Mouse (Mus musculus): ENCODE data around the gene Lrch3.

The Lrch3 gene

DNA sequence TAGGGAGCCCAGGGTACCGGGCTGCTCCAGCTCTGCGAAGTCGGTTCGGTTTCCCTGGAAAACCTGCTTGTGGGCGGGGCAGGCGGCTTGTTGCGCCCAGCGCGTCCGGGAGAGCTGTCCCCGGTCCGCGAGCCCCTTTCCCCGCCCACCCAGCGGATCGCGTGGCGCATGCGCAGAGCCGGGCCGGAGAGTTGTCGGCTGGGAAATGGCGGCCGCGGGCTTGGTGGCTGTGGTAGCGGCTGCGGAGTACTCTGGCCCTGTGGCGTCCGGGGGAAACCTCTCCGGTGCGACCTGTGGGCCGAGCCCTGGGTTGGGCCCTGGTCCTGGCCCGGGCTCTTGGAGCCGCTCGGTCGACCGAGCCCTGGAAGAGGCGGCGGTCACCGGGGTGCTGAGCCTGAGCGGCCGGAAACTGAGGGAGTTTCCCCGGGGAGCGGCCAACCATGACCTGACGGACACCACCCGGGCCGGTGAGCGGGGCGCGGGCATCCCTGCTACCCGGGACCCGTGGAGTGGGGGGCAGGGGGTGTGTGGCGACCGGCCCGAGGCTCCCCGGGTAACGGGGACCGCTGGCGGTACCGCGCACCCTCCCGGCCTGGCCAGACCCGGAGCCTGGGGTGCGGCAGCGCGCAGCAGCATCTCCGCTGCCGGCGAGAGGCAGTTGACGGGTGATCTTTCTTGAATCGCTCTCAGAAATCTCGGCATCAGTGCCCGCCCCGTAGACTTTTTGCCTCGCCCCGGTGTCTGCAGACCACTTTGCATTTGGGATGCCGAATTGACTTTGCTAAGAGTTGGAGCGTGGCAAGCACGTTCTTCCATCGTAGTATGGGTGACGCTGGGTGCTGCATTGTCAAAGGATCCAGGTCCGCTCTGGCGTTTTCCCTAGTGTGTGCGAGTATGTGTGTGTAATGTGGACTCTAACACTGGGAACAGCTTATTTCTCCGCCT, at the start of gene Lrch3:
TSS of gene Lrch3 (plus strand) at position 164 of the 945 bp plus-strand sequence.
- DNase-seq (ENCODE audit: low read depth): peak; percentile 85

DNA sequence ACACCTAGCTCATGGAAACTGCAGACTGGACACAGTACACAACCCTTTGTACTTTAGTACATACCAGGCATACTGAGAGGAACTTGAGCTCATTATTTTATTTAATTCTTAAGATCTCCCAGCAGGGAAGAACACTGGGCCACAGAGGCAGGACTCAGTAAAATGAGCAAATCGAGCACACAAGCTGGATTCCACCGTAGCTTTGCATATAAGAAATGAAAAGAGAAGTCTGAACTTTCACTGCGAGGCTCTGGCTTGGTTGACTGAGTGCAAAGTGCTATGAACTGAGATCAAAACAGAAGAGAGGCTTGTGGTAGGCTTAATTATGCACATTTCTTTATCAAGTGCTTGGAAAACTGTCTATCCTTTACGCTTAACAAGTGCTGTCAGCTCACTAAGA, 48.5 kb upstream of the Lrch3 start:
- DNase-seq (ENCODE audit: low read depth): no peak

DNA sequence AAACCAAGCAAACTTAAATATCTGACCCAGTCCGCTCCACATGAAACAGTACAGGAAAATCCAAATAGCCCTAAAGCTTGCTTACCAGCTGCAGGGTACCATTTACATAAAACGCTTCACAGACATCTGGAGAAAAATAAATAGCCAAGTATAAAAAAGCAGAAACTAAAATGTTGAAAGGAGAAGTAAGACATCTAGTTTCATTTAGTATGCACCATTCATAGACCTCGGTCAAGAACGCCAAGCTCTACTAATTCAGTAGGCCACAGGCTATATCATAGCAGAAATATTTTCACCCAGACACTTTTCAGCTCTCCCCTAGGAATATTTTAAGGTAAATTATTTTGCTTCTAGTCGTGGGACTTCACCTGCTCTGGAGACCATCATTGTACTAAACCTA, 47.2 kb upstream of the Lrch3 start:
- no peak for DNase-seq (ENCODE audit: low read depth)

DNA sequence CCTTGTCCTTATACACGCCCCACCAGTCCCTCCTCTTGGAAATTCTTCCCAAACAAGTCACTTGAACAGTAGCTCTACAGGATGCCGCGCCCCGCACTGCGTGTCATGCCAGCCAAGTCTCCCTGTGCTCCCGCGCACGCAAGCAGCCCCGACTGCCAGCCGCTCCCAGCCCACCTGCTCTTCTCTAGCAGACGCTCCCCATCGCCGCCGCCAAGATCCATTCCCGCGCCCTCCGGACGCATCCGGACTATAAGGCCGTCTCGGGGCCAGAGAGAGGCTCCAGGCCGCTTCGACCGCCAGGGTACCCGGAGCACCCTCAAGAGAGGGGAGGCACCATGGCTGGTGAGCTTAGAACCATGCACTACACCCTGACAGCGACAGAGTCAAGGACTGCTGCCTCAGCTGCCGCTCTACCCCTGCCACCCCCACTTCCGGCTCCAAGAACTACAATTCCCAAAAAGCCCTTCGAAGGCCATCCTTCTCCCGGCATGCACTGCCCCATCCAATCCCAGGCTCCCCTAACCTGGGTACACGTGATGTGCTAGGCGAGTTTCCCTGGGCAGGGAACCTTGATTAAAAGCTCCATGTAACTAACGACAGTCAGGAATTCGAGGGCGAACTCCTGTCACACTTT, 45.9 kb upstream of the Lrch3 start:
- peak; percentile 93 for DNase-seq (ENCODE audit: low read depth)

DNA sequence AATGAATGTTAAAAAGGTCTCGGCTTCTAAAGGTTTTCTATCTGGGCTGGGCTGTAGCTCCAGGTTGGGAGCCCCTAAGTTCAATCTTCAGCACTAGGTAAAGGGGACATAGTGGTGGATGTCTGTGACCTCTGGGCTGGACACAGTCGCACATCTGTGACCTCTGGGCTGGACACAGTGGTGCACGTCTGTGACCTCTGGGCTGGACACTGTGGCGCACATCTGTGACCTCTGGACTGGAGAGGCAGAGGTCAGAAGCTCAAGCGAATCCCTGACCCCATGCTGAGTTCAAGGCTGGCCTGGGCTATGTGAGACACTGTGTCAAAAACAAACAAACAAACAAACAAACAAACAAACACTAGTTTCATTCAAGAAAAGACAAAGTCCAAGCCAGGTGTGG, 43.7 kb upstream of the Lrch3 start:
- no peak for DNase-seq (ENCODE audit: low read depth)

DNA sequence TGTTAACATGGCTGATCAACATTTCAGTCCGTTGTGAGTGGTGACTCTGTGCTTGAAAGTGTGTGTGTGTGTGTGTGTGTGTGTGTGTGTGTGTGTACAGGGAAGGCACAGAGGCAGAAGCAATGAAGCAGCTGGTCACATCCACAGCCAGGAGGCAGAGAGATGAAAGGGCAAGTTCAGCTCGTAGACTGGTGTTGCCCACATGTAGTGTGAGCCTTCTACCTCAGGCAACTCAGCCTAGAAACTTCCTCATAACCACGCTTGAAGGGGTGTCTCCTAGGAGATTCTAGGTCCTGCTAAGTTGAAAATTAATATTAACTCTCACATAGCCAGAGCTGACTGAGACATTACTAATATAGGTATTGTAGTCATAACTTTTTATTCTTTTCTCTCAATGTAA, 40.5 kb upstream of the Lrch3 start:
- DNase-seq (ENCODE audit: low read depth): no peak

DNA sequence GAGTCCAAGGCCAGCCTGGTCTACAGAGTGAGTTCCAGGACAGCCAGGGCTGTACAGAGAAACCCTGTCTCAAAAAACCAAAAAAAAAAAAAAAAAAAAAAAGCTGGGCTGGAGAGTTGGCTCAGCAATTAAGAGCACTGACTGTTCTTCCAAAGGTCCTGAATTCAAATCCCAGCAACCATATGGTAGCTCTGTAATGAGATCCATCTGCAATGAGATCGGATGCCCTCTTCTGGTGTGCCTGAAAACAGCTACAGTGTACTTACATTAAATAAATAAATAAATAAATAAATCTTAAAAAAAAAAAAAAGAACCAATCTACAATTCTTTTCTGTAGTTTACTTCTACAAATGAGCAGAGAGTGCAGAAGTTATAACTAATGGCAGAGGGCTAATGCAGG, 38.6 kb upstream of the Lrch3 start:
- DNase-seq (ENCODE audit: low read depth): peak; percentile 46

DNA sequence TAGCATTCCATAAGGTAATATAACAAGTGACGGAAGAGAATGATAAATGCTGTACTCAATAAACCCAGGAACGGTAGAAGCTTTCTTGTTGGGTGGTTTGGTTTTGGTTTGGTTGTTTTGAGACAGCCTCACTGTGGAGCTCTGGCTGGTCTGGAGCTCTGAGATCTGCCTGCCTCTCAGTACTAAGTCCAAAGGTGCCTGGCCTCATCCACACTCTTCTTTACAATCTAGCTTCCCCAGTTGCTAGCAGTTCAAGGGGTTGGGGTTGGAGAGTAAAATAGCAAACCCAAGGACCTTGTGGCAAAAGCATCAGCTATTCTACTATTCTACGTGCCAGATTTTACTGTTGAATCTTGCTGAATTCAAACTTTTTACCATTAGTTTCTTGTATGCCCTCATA, 38.1 kb upstream of the Lrch3 start:
- no peak for DNase-seq (ENCODE audit: low read depth)

DNA sequence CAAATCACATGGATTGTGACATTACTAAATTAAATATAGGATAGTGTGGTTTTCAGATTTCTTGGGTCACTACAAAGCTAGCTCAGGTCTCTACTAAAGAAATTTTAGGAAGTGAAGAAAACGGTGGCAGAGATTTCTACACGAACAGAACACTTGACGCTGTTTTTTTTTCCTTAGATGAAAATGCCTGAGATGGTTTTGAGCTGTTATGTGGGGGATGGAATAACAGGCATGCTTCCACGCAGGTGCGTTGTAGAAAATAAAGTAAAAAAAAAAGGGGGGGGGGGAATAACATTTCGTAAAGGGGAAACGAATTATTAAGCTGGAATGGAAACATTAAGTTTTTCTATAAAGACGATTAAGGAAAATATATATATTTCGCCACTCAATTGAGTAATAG, 37.1 kb upstream of the Lrch3 start:
- DNase-seq (ENCODE audit: low read depth): peak; percentile 35

DNA sequence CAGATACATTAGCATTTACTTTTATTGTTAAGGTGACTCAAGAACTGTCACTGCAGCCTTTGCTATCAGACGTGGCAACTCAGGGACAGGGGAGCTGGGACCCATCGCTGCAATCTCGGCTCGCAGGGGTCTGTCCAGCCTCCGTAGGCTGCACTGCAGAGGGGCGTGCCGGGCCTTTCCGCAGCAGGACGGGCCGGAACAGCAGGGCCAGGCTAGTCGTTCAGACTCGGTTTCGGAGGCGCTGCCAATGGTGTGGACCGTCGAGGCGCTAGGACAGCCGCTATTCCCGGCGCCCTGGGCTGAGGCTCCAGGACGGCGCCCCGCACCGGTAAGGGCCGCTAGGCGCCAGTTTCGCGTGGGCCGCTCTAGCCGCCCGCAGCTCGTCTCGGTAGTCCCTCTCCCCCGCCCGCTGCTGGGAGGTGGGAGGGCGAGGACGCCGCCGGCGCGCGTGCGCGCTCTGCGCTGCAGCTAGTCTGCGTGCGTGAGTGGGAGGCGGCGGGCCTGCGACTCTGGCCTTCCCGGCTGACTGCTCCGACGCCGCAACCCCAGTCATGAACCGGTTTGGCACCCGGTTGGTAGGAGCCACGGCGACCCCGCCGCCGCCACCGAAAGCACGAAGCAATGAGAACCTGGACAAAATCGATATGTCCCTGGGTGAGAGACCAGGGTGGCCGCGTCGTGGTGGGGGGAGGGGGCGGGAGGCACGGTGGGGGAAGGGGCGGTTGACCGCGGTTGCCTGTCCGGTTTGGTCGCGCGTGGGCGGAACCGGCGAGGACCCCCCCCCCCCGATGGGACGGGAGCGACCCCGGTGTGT, 36.4 kb upstream of the Lrch3 start, which contains the start of the genes Fyttd1 and Rubcn:
TSS of gene Fyttd1 (plus strand) at position 158 of the 814 bp plus-strand sequence.
TSS of gene Rubcn (minus strand) at position 424 of the 814 bp plus-strand sequence.
- DNase-seq (ENCODE audit: low read depth): peak; percentile 91

DNA sequence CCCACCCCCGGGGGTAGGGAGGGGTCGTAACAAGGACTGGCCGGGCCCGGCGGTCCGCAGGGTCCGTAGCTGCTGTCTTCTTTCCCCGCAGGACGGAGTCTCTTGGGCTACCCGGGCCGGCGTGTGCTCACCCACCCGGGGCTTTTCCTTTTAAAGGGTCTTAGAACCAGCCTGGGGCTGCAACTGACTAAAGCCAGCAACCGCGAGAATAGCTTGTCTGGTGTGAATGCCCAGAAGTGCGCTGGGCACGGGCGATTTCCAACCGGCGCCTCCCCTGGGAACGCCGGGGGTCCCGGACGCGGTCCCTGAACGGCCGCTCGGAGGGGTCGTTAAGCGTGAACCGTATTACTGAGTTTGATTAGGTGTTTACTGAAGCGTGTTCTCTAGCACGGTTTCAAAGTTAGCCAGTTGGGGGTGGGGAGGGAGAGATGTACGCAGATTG, 35.7 kb upstream of the Lrch3 start:
- DNase-seq (ENCODE audit: low read depth): no peak

DNA sequence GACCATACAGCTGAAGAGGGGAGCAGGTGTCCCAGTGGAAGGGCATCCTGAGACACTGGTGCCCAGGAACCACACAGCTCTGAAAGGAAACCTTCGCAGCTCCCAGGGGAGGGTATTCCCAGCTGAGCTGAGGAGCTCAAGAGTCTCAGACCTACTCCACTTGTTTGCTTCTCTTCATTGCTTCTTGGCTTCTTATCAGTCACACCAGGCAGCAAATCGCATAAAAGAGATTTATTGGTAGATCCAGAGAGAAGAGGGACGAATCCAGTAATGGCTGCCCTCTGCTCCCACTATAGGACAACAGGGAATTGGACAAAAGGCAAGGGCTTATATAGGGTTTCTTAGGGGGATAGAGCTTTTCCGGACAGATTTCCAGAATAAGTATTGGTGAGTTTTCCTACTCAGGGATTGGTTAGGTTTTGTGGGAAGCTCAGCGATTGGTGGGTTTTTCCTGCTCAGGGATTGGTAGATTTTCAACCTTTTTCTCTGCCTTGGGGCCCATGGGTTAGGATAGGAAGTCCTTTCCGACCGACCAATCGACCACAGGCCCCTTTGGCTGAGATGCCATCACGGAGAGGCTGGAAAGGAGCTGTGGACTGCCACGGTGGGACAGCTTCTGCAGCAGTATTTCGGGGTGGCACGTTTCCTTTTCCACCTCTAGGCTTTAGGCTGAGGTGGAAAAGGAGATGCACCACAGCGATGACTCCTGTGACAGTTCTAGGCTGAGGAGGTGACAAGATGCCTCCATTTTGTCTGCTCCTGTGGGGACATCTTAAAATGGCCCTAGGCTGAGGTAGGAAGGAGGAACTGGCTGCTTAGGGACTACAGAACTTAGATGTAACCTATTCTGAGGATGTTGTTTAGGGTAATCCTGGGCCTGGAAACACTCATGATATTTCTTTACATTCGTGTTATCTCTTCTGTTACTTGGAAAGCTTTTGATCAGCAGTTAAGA, 34.7 kb upstream of the Lrch3 start:
- DNase-seq (ENCODE audit: low read depth): no peak

DNA sequence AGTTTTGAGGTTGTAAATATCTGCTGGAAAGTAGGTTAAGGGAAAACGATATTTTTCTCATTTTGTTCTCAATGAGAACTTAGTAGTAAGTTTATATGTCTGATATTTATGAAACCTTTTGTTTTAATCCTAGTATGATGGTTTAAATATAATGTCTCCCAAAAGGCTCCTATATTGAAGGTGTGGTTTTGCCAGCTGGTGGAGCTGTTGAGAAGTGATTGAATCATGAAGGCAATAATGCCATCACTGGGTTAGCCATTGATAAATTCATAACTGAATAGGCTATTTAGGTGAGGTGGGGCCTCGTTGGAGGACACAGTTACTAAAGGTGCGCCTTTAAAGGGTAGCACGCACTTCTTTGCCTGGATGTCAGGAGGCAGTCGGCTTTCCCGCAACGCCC, 32.4 kb upstream of the Lrch3 start:
- DNase-seq (ENCODE audit: low read depth): no peak

DNA sequence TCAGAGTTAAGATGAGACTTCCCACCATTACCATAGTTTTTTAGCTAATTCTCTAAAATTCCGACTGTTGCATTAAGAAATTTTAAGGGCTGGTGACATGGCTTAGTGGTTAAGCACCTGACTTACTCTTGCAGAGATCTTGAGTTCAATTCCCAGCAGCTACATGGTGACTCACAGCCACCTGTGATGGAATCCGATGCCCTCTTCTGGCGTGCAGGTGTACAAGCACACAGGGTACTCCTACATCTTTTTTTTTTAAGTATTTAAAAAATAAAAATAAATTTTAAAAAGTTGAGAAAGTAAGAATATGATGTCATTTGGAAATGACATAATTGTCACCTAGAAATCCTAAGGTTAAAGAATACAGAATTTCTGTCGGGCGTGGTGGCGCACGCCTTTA, 25.9 kb upstream of the Lrch3 start:
- peak; percentile 63 for DNase-seq (ENCODE audit: low read depth)

DNA sequence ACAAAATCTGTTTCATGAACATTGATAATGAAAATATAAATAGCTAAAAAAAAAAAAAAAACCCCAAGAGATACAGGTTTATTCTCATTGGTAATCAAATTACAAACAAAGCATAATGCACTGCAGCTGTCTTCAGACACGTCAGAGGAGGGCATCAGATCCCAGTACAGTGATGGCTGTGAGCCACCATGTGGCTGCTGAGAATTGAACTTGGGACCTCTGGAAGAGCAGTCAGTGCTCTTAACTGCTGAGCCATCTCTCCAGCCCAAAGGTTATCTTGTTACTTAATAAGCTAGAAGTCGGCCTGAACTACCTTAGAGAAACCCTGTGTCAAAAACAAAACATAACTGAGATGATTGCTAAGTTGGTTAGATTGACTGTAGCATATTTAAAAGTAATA, 24.0 kb upstream of the Lrch3 start:
- DNase-seq (ENCODE audit: low read depth): no peak

DNA sequence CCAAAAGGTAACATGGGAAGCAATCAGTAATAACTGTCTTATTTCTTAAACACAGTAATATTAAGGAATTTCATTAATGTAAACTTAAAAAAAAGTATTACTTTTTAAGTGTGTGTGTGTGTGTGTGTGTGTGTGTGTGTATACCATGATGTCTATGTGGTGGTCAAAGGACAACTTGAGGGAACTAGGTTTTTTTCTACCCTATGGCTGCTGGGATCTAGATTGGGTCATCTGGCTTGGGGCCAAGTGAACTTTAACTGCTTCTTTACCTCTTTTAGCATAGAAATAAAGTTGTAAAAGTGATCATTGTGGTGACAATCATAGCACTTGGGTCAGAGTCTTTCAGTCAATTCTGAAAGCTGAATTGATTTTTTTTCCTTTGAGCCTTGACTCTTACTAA, 17.8 kb upstream of the Lrch3 start:
- DNase-seq (ENCODE audit: low read depth): no peak

DNA sequence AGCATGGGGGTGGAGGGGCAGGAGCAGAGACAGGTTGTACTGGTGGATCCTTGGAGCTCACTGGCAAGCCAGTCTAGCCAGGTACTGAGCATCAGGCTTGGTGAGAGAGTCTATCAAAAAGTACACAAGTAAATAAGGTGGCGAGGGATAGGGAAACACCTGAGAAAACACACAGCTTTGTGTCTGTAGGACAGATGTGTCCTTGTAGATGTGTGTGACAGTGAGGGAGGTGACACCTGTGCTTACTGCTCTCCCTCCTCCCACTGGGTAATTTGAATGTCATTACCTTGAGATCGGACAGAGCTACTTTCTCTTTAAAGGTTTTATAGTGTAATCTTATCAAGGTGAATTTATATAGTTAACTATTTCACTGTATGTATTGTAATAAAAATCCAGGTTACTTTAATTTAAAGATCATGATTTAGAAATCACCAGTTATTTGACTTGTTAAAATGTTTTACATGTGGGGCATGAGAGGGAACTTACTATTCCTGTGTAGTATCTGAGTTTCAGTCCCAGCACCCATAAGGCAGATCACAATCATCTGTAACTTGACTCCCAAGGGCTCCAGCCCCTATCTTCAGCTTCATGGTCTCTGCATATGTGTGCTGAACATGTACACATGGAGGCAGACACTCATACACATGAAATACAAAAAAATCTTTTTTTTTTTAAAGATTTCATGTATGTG, 12.4 kb upstream of the Lrch3 start:
- DNase-seq (ENCODE audit: low read depth): no peak

DNA sequence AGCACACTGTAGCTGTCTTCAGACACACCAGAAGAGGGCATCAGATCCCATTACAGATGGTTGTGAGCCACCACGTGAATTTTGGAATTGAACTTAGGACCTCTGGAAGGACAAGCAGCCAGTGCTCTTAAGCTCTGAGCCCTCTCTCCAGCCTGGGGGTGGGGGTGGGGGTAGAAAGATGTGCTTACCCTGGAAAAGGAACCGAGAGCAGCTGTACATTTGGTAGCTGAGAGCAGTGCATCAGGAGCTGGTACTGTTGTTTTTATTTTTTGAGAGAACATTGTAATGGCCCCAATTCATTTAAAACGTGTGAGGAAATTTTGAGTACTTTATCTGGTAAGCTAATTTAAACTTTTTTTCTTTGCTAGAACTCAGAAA, 11.9 kb upstream of the Lrch3 start:
- DNase-seq (ENCODE audit: low read depth): no peak

DNA sequence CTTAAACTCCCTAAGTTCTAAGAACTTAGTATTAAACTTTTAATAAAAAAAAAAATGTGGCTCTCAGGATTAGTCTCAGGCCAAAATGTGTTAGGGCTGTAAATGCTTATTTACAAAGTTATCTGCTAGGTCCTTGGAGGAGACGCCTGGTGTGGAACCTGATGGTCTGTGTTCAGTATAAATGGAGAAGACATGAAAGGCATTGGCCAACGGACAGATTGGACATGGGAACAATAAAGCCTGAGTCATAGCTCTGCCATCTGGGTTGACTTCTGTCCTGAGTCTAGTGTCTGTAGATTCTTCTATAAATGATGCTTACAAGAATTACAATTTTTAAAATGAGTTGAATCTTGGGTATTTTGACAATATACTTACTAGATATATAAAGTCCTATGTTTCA, 7.7 kb upstream of the Lrch3 start:
- no peak for DNase-seq (ENCODE audit: low read depth)

DNA sequence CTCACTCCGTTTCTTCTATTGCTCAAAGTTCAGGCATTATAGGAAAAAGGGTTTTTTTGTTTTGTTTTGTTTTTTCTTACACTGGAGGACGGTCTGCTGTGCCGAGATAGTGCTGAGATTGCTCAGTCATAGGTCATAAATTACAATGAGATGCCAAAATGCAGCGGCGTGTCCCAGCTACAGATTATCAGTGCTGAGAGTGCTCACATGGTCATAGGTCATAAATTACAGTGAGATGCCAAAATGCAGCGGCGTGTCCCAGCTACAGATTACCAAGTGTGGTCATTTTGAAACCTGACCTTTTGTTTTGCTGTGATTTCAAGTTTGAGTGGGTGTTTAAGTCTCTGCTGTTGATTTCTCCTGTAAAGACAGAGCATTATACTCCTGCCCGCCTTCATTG, 7.2 kb upstream of the Lrch3 start:
- DNase-seq (ENCODE audit: low read depth): no peak

DNA sequence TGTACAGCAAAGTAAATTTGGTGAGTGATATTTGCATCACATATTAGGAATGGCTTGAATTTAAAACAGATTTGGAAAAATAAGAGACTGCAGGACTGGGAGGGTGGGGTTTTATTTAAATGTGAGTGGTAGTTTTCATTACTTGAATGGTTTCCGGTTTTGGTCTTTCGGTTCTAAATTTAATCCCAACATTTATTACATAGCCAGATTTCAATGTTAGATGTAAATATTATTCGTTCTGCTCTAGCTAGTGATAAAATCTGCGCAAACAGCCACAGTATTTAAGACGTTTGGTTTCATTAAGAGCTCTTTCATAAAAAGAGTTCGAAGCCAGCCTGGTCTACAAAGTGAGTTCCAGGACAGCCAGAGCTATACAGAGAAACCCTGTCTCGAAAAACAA, 688 bp upstream of the Lrch3 start:
- no peak for DNase-seq (ENCODE audit: low read depth)
